Comparison of ENCODE assay signal across 12 mouse cellular contexts in genomic region chr13:3709982-3710618, GRCm38 (mm10).
DNase-seq lines count a peak whose midpoint lies in the region; ATAC-seq lines count a peak whose summit lies in the region.
"Had no signal": no experiment of that assay in that cellular context is flagged by ENCODE, and none has a peak within 500 bp of the region (broad histone marks: within the 10 kb centered on the region; RNA-seq: fewer than 3 reads in every experiment).

No protein-coding gene starts in this region.

- H3K36me3 ChIP-seq in hindbrain, embryonic 12.5 days = no peaks in the 10 kb centered on the region
- H3K36me3 ChIP-seq in hindbrain, embryonic 11.5 days (ENCODE audit: control insufficient read depth, insufficient read depth, low read length) = no peaks in the 10 kb centered on the region
- H3K36me3 ChIP-seq in embryonic facial prominence, embryonic 14.5 days (ENCODE audit: control insufficient read depth, insufficient read depth, low read length) = no peaks in the 10 kb centered on the region
- H3K36me3 ChIP-seq in stomach, embryonic 16.5 days (ENCODE audit: control insufficient read depth, insufficient read depth, low read length) = no peaks in the 10 kb centered on the region
- H3K36me3 ChIP-seq in liver, embryonic 11.5 days (ENCODE audit: control insufficient read depth, insufficient read depth, low read length) = no peaks in the 10 kb centered on the region
- no peaks in the 10 kb centered on the region for H3K36me3 ChIP-seq in hindbrain, embryonic 10.5 days

- H3K4me3 ChIP-seq in hindbrain, embryonic 12.5 days = no peak overlapping the region
- H3K4me3 ChIP-seq in hindbrain, embryonic 11.5 days (ENCODE audit: low read depth, low read length) = no peak overlapping the region
- no peak overlapping the region for H3K4me3 ChIP-seq in embryonic facial prominence, embryonic 14.5 days (ENCODE audit: low read depth, low read length)
- H3K4me3 ChIP-seq in stomach, embryonic 16.5 days (replicated peaks; ENCODE audit: low read length) = no peak overlapping the region
- no peak overlapping the region for H3K4me3 ChIP-seq in liver, embryonic 11.5 days (ENCODE audit: low read depth, low read length)
- H3K4me3 ChIP-seq in hindbrain, embryonic 10.5 days = no peak overlapping the region

- peaks cover 6% of the 10 kb centered on the region; the same call in 1 of the 2 replicates for H3K27me3 ChIP-seq in hindbrain, embryonic 12.5 days
- no peaks in the 10 kb centered on the region for H3K27me3 ChIP-seq in hindbrain, embryonic 11.5 days (ENCODE audit: control insufficient read depth, insufficient read depth, low read length)
- H3K27me3 ChIP-seq in embryonic facial prominence, embryonic 14.5 days (replicated peaks; ENCODE audit: control insufficient read depth, insufficient read depth, low read length) = no peaks in the 10 kb centered on the region
- H3K27me3 ChIP-seq in stomach, embryonic 16.5 days (ENCODE audit: control insufficient read depth, insufficient read depth, low read length) = no peaks in the 10 kb centered on the region
- no peaks in the 10 kb centered on the region for H3K27me3 ChIP-seq in liver, embryonic 11.5 days (replicated peaks; ENCODE audit: control insufficient read depth, insufficient read depth, low read length)
- peaks cover 7% of the 10 kb centered on the region; the same call in 1 of the 2 replicates for H3K27me3 ChIP-seq in hindbrain, embryonic 10.5 days (ENCODE audit: insufficient read depth, poor library complexity, severe bottlenecking)

- H3K4me2 ChIP-seq in hindbrain, embryonic 12.5 days (replicated peaks) = no peak overlapping the region
- no peak overlapping the region for H3K4me2 ChIP-seq in hindbrain, embryonic 11.5 days (replicated peaks; ENCODE audit: low read depth, low read length)
- no peak overlapping the region for H3K4me2 ChIP-seq in embryonic facial prominence, embryonic 14.5 days (ENCODE audit: low read depth, low read length)
- H3K4me2 ChIP-seq in stomach, embryonic 16.5 days (ENCODE audit: low read depth, low read length) = no peak overlapping the region
- H3K4me2 ChIP-seq in liver, embryonic 11.5 days = no peak overlapping the region

- peaks cover 14% of the 10 kb centered on the region for H3K4me1 ChIP-seq in hindbrain, embryonic 12.5 days
- H3K4me1 ChIP-seq in hindbrain, embryonic 11.5 days (replicated peaks; ENCODE audit: control insufficient read depth, insufficient read depth, low read length) = peaks cover 4% of the 10 kb centered on the region; the same call in 1 of the 2 replicates
- peaks cover 24% of the 10 kb centered on the region for H3K4me1 ChIP-seq in embryonic facial prominence, embryonic 14.5 days (ENCODE audit: control insufficient read depth, insufficient read depth, low read length)
- peaks cover 12% of the 10 kb centered on the region for H3K4me1 ChIP-seq in stomach, embryonic 16.5 days (ENCODE audit: control insufficient read depth, insufficient read depth, low read length)
- H3K4me1 ChIP-seq in liver, embryonic 11.5 days (replicated peaks; ENCODE audit: control insufficient read depth, insufficient read depth, low read length) = no peaks in the 10 kb centered on the region
- peaks cover 14% of the 10 kb centered on the region for H3K4me1 ChIP-seq in hindbrain, embryonic 10.5 days (replicated peaks)

- H3K9me3 ChIP-seq in hindbrain, embryonic 12.5 days (replicated peaks) = no peaks in the 10 kb centered on the region
- H3K9me3 ChIP-seq in hindbrain, embryonic 11.5 days (ENCODE audit: control insufficient read depth, low read length) = no peaks in the 10 kb centered on the region
- no peaks in the 10 kb centered on the region for H3K9me3 ChIP-seq in embryonic facial prominence, embryonic 14.5 days (ENCODE audit: control insufficient read depth, low read length)
- H3K9me3 ChIP-seq in stomach, embryonic 16.5 days (replicated peaks; ENCODE audit: control insufficient read depth, low read length) = no peaks in the 10 kb centered on the region
- no peaks in the 10 kb centered on the region for H3K9me3 ChIP-seq in liver, embryonic 11.5 days (ENCODE audit: control insufficient read depth, low read length)
- no peaks in the 10 kb centered on the region; the same call in 1 of the 2 replicates for H3K9me3 ChIP-seq in hindbrain, embryonic 10.5 days

- 0 out of 2 replicates have a peak overlapping the region, but pooled peaks have one; percentile 26 for H3K27ac ChIP-seq in hindbrain, embryonic 12.5 days
- H3K27ac ChIP-seq in hindbrain, embryonic 11.5 days (ENCODE audit: low read depth, low read length) = no peak overlapping the region
- H3K27ac ChIP-seq in embryonic facial prominence, embryonic 14.5 days (replicated peaks; ENCODE audit: low read depth, low read length) = peak overlapping the region; percentile 77; the same call in 1 of the 2 replicates
- peak overlapping the region; percentile 39; the same call in 1 of the 2 replicates for H3K27ac ChIP-seq in stomach, embryonic 16.5 days (ENCODE audit: low read length)
- H3K27ac ChIP-seq in liver, embryonic 11.5 days (ENCODE audit: low read depth, low read length) = no peak overlapping the region
- H3K27ac ChIP-seq in hindbrain, embryonic 10.5 days = no peak overlapping the region; the same call in 1 of the 2 replicates

- WGBS in hindbrain, embryonic 12.5 days = 67% methylated on average over 7 of the region's 7 CpGs
- 67% methylated on average over 7 of the region's 7 CpGs for WGBS in hindbrain, embryonic 11.5 days
- WGBS in embryonic facial prominence, embryonic 14.5 days = 45% methylated on average over 7 of the region's 7 CpGs
- 26% methylated on average over 7 of the region's 7 CpGs for WGBS in large intestine, adult 2 months
- WGBS in stomach, embryonic 16.5 days = 43% methylated on average over 7 of the region's 7 CpGs
- 66% methylated on average over 7 of the region's 7 CpGs for WGBS in liver, embryonic 11.5 days
- 80% methylated on average over 7 of the region's 7 CpGs for WGBS in hindbrain, embryonic 10.5 days

- no peak overlapping the region for H3K9ac ChIP-seq in hindbrain, embryonic 12.5 days
- H3K9ac ChIP-seq in hindbrain, embryonic 11.5 days (ENCODE audit: low read depth, low read length) = no peak overlapping the region
- no peak overlapping the region for H3K9ac ChIP-seq in embryonic facial prominence, embryonic 14.5 days (ENCODE audit: low read depth, low read length)
- no peak overlapping the region for H3K9ac ChIP-seq in stomach, embryonic 16.5 days (ENCODE audit: low read length)
- H3K9ac ChIP-seq in liver, embryonic 11.5 days (ENCODE audit: low read depth, low read length) = no peak overlapping the region

- no peak for ATAC-seq in hindbrain, embryonic 12.5 days (ENCODE audit: low FRiP score)
- no peak for ATAC-seq in hindbrain, embryonic 11.5 days (ENCODE audit: low FRiP score)
- no peak for ATAC-seq in embryonic facial prominence, embryonic 14.5 days (ENCODE audit: low read depth)
- ATAC-seq in stomach, embryonic 16.5 days (ENCODE audit: insufficient read depth, low FRiP score) = no peak
- ATAC-seq in liver, embryonic 11.5 days (replicated peaks; ENCODE audit: low FRiP score) = no peak

- no peak for DNase-seq in hindbrain, embryonic 11.5 days (ENCODE audit: low spot score)
- no peak for DNase-seq in embryonic facial prominence, embryonic 14.5 days (ENCODE audit: low spot score)
- DNase-seq in large intestine, adult 2 months (ENCODE audit: low read depth, low spot score) = peak; percentile 51
- DNase-seq in liver, embryonic 11.5 days (ENCODE audit: low spot score) = no peak
- DNase-seq in hindbrain, embryonic 10.5 days (ENCODE audit: low spot score) = no peak
- DNase-seq: cerebellum, adult 8-10 months; kidney, adult 2 months; lung, adult 18-20 months; right cerebral cortex, postnatal 25 days; thymus, postnatal 36 days had no signal

Comparison
In these comparisons a context has a peak if more than half of its experiments do, and no peak if none do; other contexts are left out.
1. H3K27ac ChIP-seq: peak in hindbrain, embryonic 12.5 days (single experiment), embryonic facial prominence, embryonic 14.5 days (single experiment) and stomach, embryonic 16.5 days (single experiment); none in hindbrain, embryonic 11.5 days (single experiment), liver, embryonic 11.5 days (single experiment) and hindbrain, embryonic 10.5 days (single experiment).